9 mouse cellular contexts compared by ENCODE assay signal in the genomic region with DNA sequence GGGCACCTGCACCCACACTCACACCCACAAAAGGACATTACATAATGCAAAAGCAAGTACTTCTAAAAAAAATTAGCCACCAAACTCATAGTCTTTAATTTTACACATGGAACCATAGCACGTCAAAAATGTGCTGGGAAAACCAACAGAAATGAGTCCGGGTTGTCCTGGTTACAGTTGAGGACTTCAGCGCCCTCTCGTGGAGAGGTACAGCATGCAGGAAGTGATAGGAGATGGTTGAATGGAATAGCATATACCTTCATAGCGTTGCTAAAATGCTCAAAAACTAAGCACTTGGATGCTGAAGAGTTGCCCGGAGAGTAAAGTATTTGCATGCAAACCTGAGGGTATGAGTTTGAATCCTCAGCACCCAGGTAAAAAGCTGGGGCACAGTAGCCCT. TPM values are rescaled to one million over a fixed set of nuclear protein-coding genes. Genes with fewer than 3 reads are reported as not detected.
A peak's percentile ranks its signal among the peaks of the same experiment; 100 is the strongest.
DNase-seq lines count a peak whose midpoint lies in the region; ATAC-seq and TF ChIP-seq lines count a peak whose summit lies in the region.
"Had no signal": no experiment of that assay in that cellular context is flagged by ENCODE, and none has a peak within 500 bp of the region (broad histone marks: within the 10 kb centered on the region; RNA-seq: fewer than 3 reads in every experiment).

No protein-coding gene starts in this region.

- no peaks in the 10 kb centered on the region for H3K36me3 ChIP-seq in midbrain, embryonic 11.5 days (ENCODE audit: control insufficient read depth, insufficient read depth, low read length)
- H3K36me3 ChIP-seq: embryonic facial prominence, embryonic 15.5 days had no signal

- H3K27ac ChIP-seq in layer of hippocampus, adult 2 months: no peak overlapping the region
- H3K27ac ChIP-seq in midbrain, embryonic 11.5 days (ENCODE audit: low read depth, low read length): no peak overlapping the region
- H3K27ac ChIP-seq: embryonic facial prominence, embryonic 15.5 days had no signal

- no peaks in the 10 kb centered on the region for H3K27me3 ChIP-seq in midbrain, embryonic 11.5 days (ENCODE audit: control insufficient read depth, insufficient read depth, low read length)
- H3K27me3 ChIP-seq: embryonic facial prominence, embryonic 15.5 days had no signal

- no peak for ATAC-seq in midbrain, embryonic 11.5 days (ENCODE audit: low FRiP score)

- peaks cover 7% of the 10 kb centered on the region for H3K4me1 ChIP-seq in midbrain, embryonic 11.5 days (ENCODE audit: control insufficient read depth, insufficient read depth, low read length)

- H3K4me2 ChIP-seq in midbrain, embryonic 11.5 days: no peak overlapping the region
- H3K4me2 ChIP-seq: embryonic facial prominence, embryonic 15.5 days had no signal

- no peak overlapping the region for H3K9ac ChIP-seq in midbrain, embryonic 11.5 days (ENCODE audit: low read length)
- H3K9ac ChIP-seq: embryonic facial prominence, embryonic 15.5 days had no signal

- no peak overlapping the region for H3K4me3 ChIP-seq in layer of hippocampus, adult 2 months
- H3K4me3 ChIP-seq in midbrain, embryonic 11.5 days (ENCODE audit: low read depth, low read length): no peak overlapping the region
- H3K4me3 ChIP-seq: embryonic facial prominence, embryonic 15.5 days had no signal

- WGBS in midbrain, embryonic 11.5 days: 73% methylated on average over 6 of the region's 6 CpGs

- TF ChIP-seq CTCF in layer of hippocampus, adult 2 months (conservative IDR thresholded peaks at IDR 0.05): peak; percentile 78

- peak in 1 of 2 experiments; percentile 43 for DNase-seq in layer of hippocampus, adult 2 months (ENCODE audit: low spot score in 2 of 2)
- DNase-seq in layer of hippocampus, postnatal 14 days (ENCODE audit: low spot score in 2 of 2): no peak
- DNase-seq in ES-CJ7 (ENCODE audit: low read depth, low spot score): peak; percentile 65
- peak; percentile 35 for DNase-seq in adrenal gland, adult 2 months
- peak; percentile 58 for DNase-seq in kidney, postnatal 14 days
- DNase-seq in natural killer cell, adult 2 months (ENCODE audit: low spot score in 2 of 2): peak; percentile 42 to 67
- DNase-seq in urinary bladder, postnatal 36 days (ENCODE audit: low spot score in 2 of 2): peak; percentile 29 to 38
- no peak for DNase-seq in midbrain, embryonic 11.5 days (ENCODE audit: low spot score, missing footprints)

- no peaks in the 10 kb centered on the region for H3K9me3 ChIP-seq in midbrain, embryonic 11.5 days (ENCODE audit: control insufficient read depth, low read length)
- H3K9me3 ChIP-seq: embryonic facial prominence, embryonic 15.5 days had no signal

RNA-seq across cellular contexts. Expression of a gene that starts 17.7 kb away (rescaled TPM):
- under 1 TPM; 0.26 to 0.29 TPM for total RNA-seq in layer of hippocampus, adult 2 months (2021)
- under 1 TPM; 0.69 to 0.78 TPM for total RNA-seq in layer of hippocampus, postnatal 14 days (2021)
- under 1 TPM; 0.03 to 0.06 TPM for total RNA-seq in adrenal gland, adult 2 months (2021)
- polyA plus RNA-seq in adrenal gland, adult 2 months (2012; rRNA removed): 0.02 TPM in 1 of 2 replicates, not detected in the other
- polyA plus RNA-seq in midbrain, embryonic 11.5 days (2014; fragmentation: Nextera tagmentation; extraction: Ambion mirVana): 2.2 and 3.2 TPM in 2 replicates

RNA-seq across cellular contexts. Expression of a gene that starts 27.7 kb away (rescaled TPM):
- total RNA-seq in layer of hippocampus, adult 2 months (2021): 10 to 100 TPM; 12.4 to 14.8 TPM
- total RNA-seq in layer of hippocampus, postnatal 14 days (2021): 10 to 100 TPM; 11.2 TPM
- 10 to 100 TPM; 14.0 to 14.8 TPM for total RNA-seq in adrenal gland, adult 2 months (2021)
- polyA plus RNA-seq in adrenal gland, adult 2 months (2012; rRNA removed): 23.0 and 26.2 TPM in 2 replicates
- polyA plus RNA-seq in midbrain, embryonic 11.5 days (2014; fragmentation: Nextera tagmentation; extraction: Ambion mirVana): 14.3 and 14.7 TPM in 2 replicates

Comparison
In these comparisons a context has a peak if more than half of its experiments do, and no peak if none do; other contexts are left out.
1. DNase-seq: peak in ES-CJ7 (single experiment), adrenal gland, adult 2 months (single experiment), kidney, postnatal 14 days (single experiment), natural killer cell, adult 2 months (2 of 2) and urinary bladder, postnatal 36 days (2 of 2); none in layer of hippocampus, postnatal 14 days (0 of 2) and midbrain, embryonic 11.5 days (single experiment).